In the genomic region with DNA sequence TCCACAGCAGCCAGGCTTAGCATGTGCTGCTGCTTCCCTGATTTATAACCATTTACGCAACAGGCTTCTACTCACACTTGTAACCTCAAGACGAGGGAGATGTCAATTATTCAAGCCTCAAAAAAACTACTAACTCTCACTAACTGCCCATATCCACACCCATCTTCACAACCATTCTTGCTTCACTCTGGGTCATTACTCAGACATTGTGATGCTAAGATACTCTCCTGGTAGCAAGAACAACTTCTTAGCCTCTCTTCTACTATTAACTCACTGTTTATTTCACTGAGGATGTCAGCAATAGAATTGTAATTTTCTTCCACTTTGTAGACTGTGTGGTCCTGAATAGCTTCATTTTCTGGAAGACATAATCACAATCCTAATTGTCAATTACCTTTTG, we compare ENCODE assay signal across 26 mouse cellular contexts.
"Had no signal": no experiment of that assay in that cellular context is flagged by ENCODE, and none has a peak within 500 bp of the region (broad histone marks: within the 10 kb centered on the region; RNA-seq: fewer than 3 reads in every experiment).

No protein-coding gene starts in this region.

- ATAC-seq: hindbrain, postnatal 0 days; intestine, embryonic 16.5 days; liver, embryonic 12.5 days had no signal

- H3K4me1 ChIP-seq: heart, embryonic 13.5 days; heart, embryonic 15.5 days; hindbrain, embryonic 13.5 days; hindbrain, embryonic 15.5 days; kidney, embryonic 15.5 days; limb, embryonic 13.5 days; limb, embryonic 15.5 days; liver, embryonic 12.5 days had no signal

- H3K4me3 ChIP-seq: heart, adult 2 months; heart, embryonic 13.5 days; heart, embryonic 15.5 days; hindbrain, embryonic 13.5 days; hindbrain, embryonic 15.5 days; kidney, embryonic 15.5 days; layer of hippocampus, adult 2 months; limb, embryonic 13.5 days; limb, embryonic 15.5 days; liver, embryonic 12.5 days had no signal

- H3K9me3 ChIP-seq: heart, embryonic 13.5 days; heart, embryonic 15.5 days; hindbrain, embryonic 13.5 days; hindbrain, embryonic 15.5 days; kidney, embryonic 15.5 days; limb, embryonic 13.5 days; limb, embryonic 15.5 days; liver, embryonic 12.5 days had no signal

- H3K27ac ChIP-seq: heart, adult 2 months; heart, embryonic 13.5 days; heart, embryonic 15.5 days; hindbrain, embryonic 13.5 days; hindbrain, embryonic 15.5 days; hindbrain, postnatal 0 days; kidney, embryonic 15.5 days; kidney, postnatal 0 days; layer of hippocampus, adult 2 months; limb, embryonic 13.5 days; limb, embryonic 15.5 days; liver, embryonic 12.5 days; liver, embryonic 14.5 days had no signal

- H3K4me2 ChIP-seq: heart, embryonic 11.5 days; heart, embryonic 13.5 days; heart, embryonic 15.5 days; hindbrain, embryonic 13.5 days; hindbrain, embryonic 15.5 days; kidney, embryonic 15.5 days; limb, embryonic 13.5 days; limb, embryonic 15.5 days; liver, embryonic 12.5 days had no signal

- H3K27me3 ChIP-seq: heart, embryonic 13.5 days; heart, embryonic 15.5 days; hindbrain, embryonic 13.5 days; hindbrain, embryonic 15.5 days; kidney, embryonic 15.5 days; limb, embryonic 13.5 days; limb, embryonic 15.5 days; liver, embryonic 12.5 days had no signal

- H3K9ac ChIP-seq: heart, embryonic 13.5 days; heart, embryonic 15.5 days; hindbrain, embryonic 13.5 days; hindbrain, embryonic 15.5 days; kidney, embryonic 15.5 days; limb, embryonic 13.5 days; limb, embryonic 15.5 days; liver, embryonic 12.5 days; liver, embryonic 14.5 days had no signal

- DNase-seq: gastrocnemius, postnatal 14 days; gastrocnemius, postnatal 36 days; heart, adult 11 months; heart, adult 2 months; heart, postnatal 14 days; heart, postnatal 36 days; kidney, adult 11 months; kidney, adult 2 months; kidney, adult 9 months; kidney, postnatal 25 days; kidney, postnatal 4 days; left cerebral cortex, postnatal 4 days had no signal

- H3K36me3 ChIP-seq: heart, embryonic 13.5 days; heart, embryonic 15.5 days; hindbrain, embryonic 13.5 days; hindbrain, embryonic 15.5 days; kidney, embryonic 15.5 days; limb, embryonic 13.5 days; limb, embryonic 15.5 days; liver, embryonic 12.5 days had no signal
